Comparison of ENCODE assay signal across 23 mouse cellular contexts in the genomic region with DNA sequence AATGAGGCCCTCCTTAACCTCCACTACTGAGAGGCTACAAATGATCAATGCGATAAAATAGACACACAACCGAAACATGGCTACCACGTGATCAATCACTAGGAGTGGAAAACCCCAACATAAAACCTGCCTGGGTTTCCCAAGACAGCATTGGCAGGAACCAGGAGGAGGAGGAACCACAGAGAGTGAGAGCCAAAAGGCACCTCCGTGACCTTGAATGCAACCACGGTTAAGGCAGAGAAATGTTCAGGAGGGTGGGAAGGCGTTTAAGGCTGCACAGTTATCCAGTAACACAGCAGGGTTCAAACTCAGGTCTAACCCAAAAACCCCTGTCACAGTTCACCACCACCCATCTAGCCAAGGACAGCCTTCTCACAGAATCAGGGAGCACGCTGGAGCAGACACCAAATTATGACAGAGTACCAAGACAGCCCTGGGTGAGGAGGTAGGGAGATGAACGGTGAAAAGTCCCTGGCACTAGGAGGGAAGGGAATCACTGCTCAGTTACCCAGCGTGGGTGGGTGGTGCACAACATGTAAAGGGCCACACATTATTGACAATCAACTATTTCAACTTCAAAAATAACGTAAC. TPM values are rescaled to one million over a fixed set of nuclear protein-coding genes. Genes with fewer than 3 reads are reported as not detected.
DNase-seq lines count a peak whose midpoint lies in the region; ATAC-seq and TF ChIP-seq lines count a peak whose summit lies in the region.
"Had no signal": no experiment of that assay in that cellular context is flagged by ENCODE, and none has a peak within 500 bp of the region (broad histone marks: within the 10 kb centered on the region; RNA-seq: fewer than 3 reads in every experiment).

No protein-coding gene starts in this region.

- no peak for ATAC-seq in kidney, postnatal 0 days (replicated peaks; ENCODE audit: low FRiP score, low read depth)
- ATAC-seq: forebrain, embryonic 13.5 days; intestine, embryonic 16.5 days had no signal

- TF ChIP-seq POLR2A in heart, adult 2 months (IDR thresholded peaks at IDR 0.05; ENCODE audit: insufficient read depth, low read depth, low read length), result no peak

- no peak overlapping the region for H3K4me3 ChIP-seq in heart, adult 2 months
- no peak overlapping the region for H3K4me3 ChIP-seq in kidney, postnatal 0 days (replicated peaks; ENCODE audit: low read depth, low read length)
- H3K4me3 ChIP-seq: embryonic facial prominence, embryonic 12.5 days; erythroblast, embryonic 14.5 days; forebrain, embryonic 13.5 days; midbrain, embryonic 10.5 days had no signal

- WGBS in heart, adult 2 months, result 65% methylated on average over 10 of the region's 10 CpGs
- 69% methylated on average over 10 of the region's 10 CpGs for WGBS in kidney, postnatal 0 days

- H3K27me3 ChIP-seq in heart, adult 2 months (ENCODE audit: control insufficient read depth, insufficient read depth, low read length), result no peaks in the 10 kb centered on the region; the same call in 1 of the 2 replicates
- H3K27me3 ChIP-seq in kidney, postnatal 0 days (ENCODE audit: insufficient read depth, low read length), result 0 out of 2 replicates have a peak, but pooled peaks cover 3% of the 10 kb centered on the region

- no peak for TF ChIP-seq CTCF in heart, adult 2 months (IDR thresholded peaks at IDR 0.05)
- no peak for TF ChIP-seq CTCF in kidney, postnatal 0 days (IDR thresholded peaks at IDR 0.05; ENCODE audit: low read depth)

- no peaks in the 10 kb centered on the region for H3K36me3 ChIP-seq in heart, adult 2 months (ENCODE audit: control insufficient read depth, insufficient read depth, low read length)
- no peaks in the 10 kb centered on the region for H3K36me3 ChIP-seq in kidney, postnatal 0 days (ENCODE audit: insufficient read depth, low read length)
- H3K36me3 ChIP-seq: embryonic facial prominence, embryonic 12.5 days; midbrain, embryonic 10.5 days had no signal

- no peak overlapping the region for H3K9ac ChIP-seq in heart, adult 2 months (ENCODE audit: low read depth, low read length)
- H3K9ac ChIP-seq in kidney, postnatal 0 days (ENCODE audit: low read depth, low read length), result 0 out of 2 replicates have a peak overlapping the region, but pooled peaks have one; percentile 13
- H3K9ac ChIP-seq: embryonic facial prominence, embryonic 12.5 days; forebrain, embryonic 13.5 days; hindbrain, embryonic 14.5 days; liver, embryonic 14.5 days had no signal

- TF ChIP-seq EP300 in heart, adult 2 months (IDR thresholded peaks at IDR 0.05; ENCODE audit: insufficient read depth, low read depth, low read length), result no peak

- intact Hi-C loops in heart, adult 2 months (cut with DNase I), result loop anchor here (10.0 kb wide), 1 partner anchor 176 kb away; no protein-coding TSS in a partner anchor

- no peaks in the 10 kb centered on the region for H3K9me3 ChIP-seq in kidney, postnatal 0 days (replicated peaks; ENCODE audit: low read length)
- H3K9me3 ChIP-seq: embryonic facial prominence, embryonic 12.5 days; forebrain, embryonic 13.5 days; midbrain, embryonic 10.5 days had no signal

- H3K27ac ChIP-seq in heart, adult 2 months, result peak overlapping the region; percentile 38
- no peak overlapping the region for H3K27ac ChIP-seq in kidney, postnatal 0 days
- H3K27ac ChIP-seq: embryonic facial prominence, embryonic 12.5 days; forebrain, embryonic 13.5 days; hindbrain, embryonic 14.5 days; liver, embryonic 14.5 days; macrophage; midbrain, embryonic 10.5 days had no signal

- DNase-seq in adrenal gland, postnatal 14 days, result peak; percentile 48
- DNase-seq in adrenal gland, postnatal 25 days, result no peak
- peak in 1 of 2 experiments; percentile 29 for DNase-seq in heart, adult 2 months
- no peak for DNase-seq in heart, adult 9 months (ENCODE audit: low spot score in 2 of 2)
- DNase-seq in kidney, postnatal 0 days (ENCODE audit: low spot score), result no peak
- no peak for DNase-seq in kidney, postnatal 10 days
- DNase-seq in brain, adult 2 months (ENCODE audit: low read depth, low spot score), result peak; percentile 39
- DNase-seq in lung, adult 18-20 months, result no peak
- DNase-seq: gastrocnemius, postnatal 14 days; right cerebral cortex, adult 18-20 months; thymus, postnatal 36 days had no signal

- H3K79me2 ChIP-seq in heart, adult 2 months (replicated peaks; ENCODE audit: control insufficient read depth, insufficient read depth, low read length), result no peaks in the 10 kb centered on the region

- peaks cover 10% of the 10 kb centered on the region for H3K4me1 ChIP-seq in heart, adult 2 months (ENCODE audit: control insufficient read depth, insufficient read depth, low read length)
- H3K4me1 ChIP-seq in kidney, postnatal 0 days (replicated peaks; ENCODE audit: insufficient read depth, low read length), result peaks cover 15% of the 10 kb centered on the region

- H3K4me2 ChIP-seq in kidney, postnatal 0 days (ENCODE audit: low read length), result no peak overlapping the region
- H3K4me2 ChIP-seq: embryonic facial prominence, embryonic 12.5 days; forebrain, embryonic 13.5 days; hindbrain, embryonic 14.5 days had no signal

RNA-seq across cellular contexts. Expression of a gene that starts 4.5 kb away (rescaled TPM):
- total RNA-seq in adrenal gland, postnatal 14 days (2021), result 78.9 and 91.9 TPM in 2 replicates
- total RNA-seq in adrenal gland, postnatal 25 days (2021), result 89.7 and 151 TPM in 2 replicates
- 10 to 100 TPM in 1 of 2 experiments, 1 to 10 TPM in 1; 9.6 to 15.0 TPM for total RNA-seq in heart, adult 2 months (2021)
- 18.6 and 19.4 TPM in 2 replicates for polyA plus RNA-seq in heart, adult 2 months (2012; rRNA removed)
- polyA plus RNA-seq in kidney, postnatal 0 days (2015; fragmentation: Nextera tagmentation; extraction: Ambion mirVana), result 11.7 and 13.7 TPM in 2 replicates
- polyA plus RNA-seq: erythroblast, embryonic 14.5 days; macrophage had no signal

RNA-seq across cellular contexts. Expression of a gene that starts 37.5 kb away (rescaled TPM):
- not detected in 2 replicates for total RNA-seq in adrenal gland, postnatal 14 days (2021)
- total RNA-seq in adrenal gland, postnatal 25 days (2021), result not detected in 2 replicates
- total RNA-seq in heart, adult 2 months (2021), result not detected
- polyA plus RNA-seq in heart, adult 2 months (2012; rRNA removed), result 0.16 and 0.18 TPM in 2 replicates
- 0.13 TPM in 1 of 2 replicates, not detected in the other for polyA plus RNA-seq in kidney, postnatal 0 days (2015; fragmentation: Nextera tagmentation; extraction: Ambion mirVana)
- total RNA-seq: midbrain, postnatal 0 days had no signal
- polyA plus RNA-seq: erythroblast, embryonic 14.5 days; forebrain, embryonic 13.5 days; macrophage; midbrain, postnatal 0 days had no signal

RNA-seq across cellular contexts. Expression of a gene that starts 48.8 kb away (rescaled TPM):
- total RNA-seq in adrenal gland, postnatal 14 days (2021), result 1.1 and 1.2 TPM in 2 replicates
- total RNA-seq in adrenal gland, postnatal 25 days (2021), result 1.5 and 1.7 TPM in 2 replicates
- under 1 TPM; 0.94 to 0.96 TPM for total RNA-seq in heart, adult 2 months (2021)
- 1.7 and 2.7 TPM in 2 replicates for polyA plus RNA-seq in heart, adult 2 months (2012; rRNA removed)
- polyA plus RNA-seq in kidney, postnatal 0 days (2015; fragmentation: Nextera tagmentation; extraction: Ambion mirVana), result 2.1 and 2.4 TPM in 2 replicates
- polyA plus RNA-seq: erythroblast, embryonic 14.5 days had no signal

RNA-seq across cellular contexts. Expression of a gene that starts 59.1 kb away (rescaled TPM):
- total RNA-seq in adrenal gland, postnatal 14 days (2021), result not detected in 2 replicates
- total RNA-seq in adrenal gland, postnatal 25 days (2021), result not detected in 2 replicates
- total RNA-seq in heart, adult 2 months (2021), result not detected
- polyA plus RNA-seq in heart, adult 2 months (2012; rRNA removed), result not detected in 2 replicates
- 0.08 TPM in 1 of 2 replicates, not detected in the other for polyA plus RNA-seq in kidney, postnatal 0 days (2015; fragmentation: Nextera tagmentation; extraction: Ambion mirVana)
- total RNA-seq: layer of hippocampus, postnatal 14 days; left cerebral cortex, postnatal 25 days had no signal
- polyA plus RNA-seq: erythroblast, embryonic 14.5 days; forebrain, embryonic 13.5 days; large intestine, adult 2 months; macrophage; midbrain, postnatal 0 days had no signal

Comparison
In these comparisons a context has a peak if more than half of its experiments do, and no peak if none do; other contexts are left out.
1. DNase-seq: peak in adrenal gland, postnatal 14 days (single experiment) and brain, adult 2 months (single experiment); none in adrenal gland, postnatal 25 days (single experiment), heart, adult 9 months (0 of 2), kidney, postnatal 0 days (single experiment), kidney, postnatal 10 days (single experiment) and lung, adult 18-20 months (0 of 2).